Mouse (Mus musculus) Patski (cell line): ENCODE data around the gene Gm17660. TPM values are rescaled to one million over a fixed set of nuclear protein-coding genes. Genes with fewer than 3 reads are reported as not detected.

ENCODE experiments used
- ATAC-seq: fragments of 100-300 bp; one replicate; pipeline ENCODE4 v1.8.0; 2021
- CTCF ChIA-PET: fragments of 350-600 bp; sonication (Branson Sonifier 250); formaldehyde crosslinking; loops from one replicate; lab custom pipeline; 2022; ENCODE audit warnings: inconsistent platforms; lab: Charles Lee
- POLR2A ChIA-PET: fragments of 350-600 bp; sonication (Branson Sonifier 250); formaldehyde crosslinking; loops from one replicate; lab custom pipeline; 2022; ENCODE audit warnings: antibody characterized with exemption, inconsistent platforms; lab: Charles Lee
- DNase-seq: peaks from one replicate; pipeline ENCODE4 v3.0.0-alpha.2; 2011; ENCODE audit warnings: low read depth, low spot score
- H3K27me3 ChIP-seq: fragments of 371-371 bp; one replicate; pipeline ENCODE4 v1.5.1; 2021
- CTCF ChIP-seq: fragments of 100-300 bp; IDR thresholded peaks from one replicate; pipeline ENCODE4 v1.5.1; 2021
- in situ Hi-C: fragments of 300-500 bp; cut with MboI; formaldehyde crosslinking; loops from 3 replicates; pipeline ENCODE4 v1.11.1; 2018; ENCODE audit warnings: low pct_unique_long_range_greater_than_20kb, mixed read lengths
- polyA plus RNA-seq: library from polyadenylated mRNA; unstranded; gene quantifications from one replicate; pipeline ENCODE4 v1.2.3, GENCODE M21; 2021

The Gm17660 gene
- polyA plus RNA-seq, 1 experiment from 2014 or later, result not detected

GRCm38 (mm10) chr5:104080736-104081135 lies 3.3 kb upstream of the Gm17660 start:
- peaks cover 19% of the 10 kb centered on the region for H3K27me3 ChIP-seq
- CTCF ChIA-PET, result no interaction called here
- no peak for ATAC-seq
- POLR2A ChIA-PET, result no interaction called here
- no peak for DNase-seq
- in situ Hi-C loops, result no loop called here
- TF ChIP-seq CTCF, result no peak

DNA sequence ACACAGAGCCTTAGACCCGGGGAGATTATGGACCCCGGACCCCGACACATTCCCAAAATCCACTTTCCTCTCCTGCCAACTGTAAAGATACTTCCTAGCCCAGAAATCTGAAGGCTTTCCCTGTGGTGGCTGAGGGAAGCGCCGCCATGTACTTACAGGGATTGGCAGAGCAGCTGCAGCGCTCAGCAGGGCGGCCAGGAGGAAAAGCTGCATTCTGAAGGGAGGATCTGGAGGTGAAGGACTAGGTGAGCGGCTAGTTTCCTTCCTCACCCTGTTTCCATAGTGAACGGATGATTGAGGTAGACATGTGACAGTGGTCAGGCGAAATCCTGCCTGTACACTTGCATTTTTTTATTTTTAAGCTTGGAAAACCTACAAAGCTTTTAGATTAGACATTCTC lies 1.0 kb downstream of the Gm17660 start:
- in situ Hi-C loops, result no loop called here
- DNase-seq (no peak), ATAC-seq (no peak)
- peaks cover 28% of the 10 kb centered on the region for H3K27me3 ChIP-seq
- TF ChIP-seq CTCF, result no peak
- POLR2A ChIA-PET, result interaction anchor here (1.1 kb wide), 1 partner anchor 9 kb away, joined by 3 read pairs; no protein-coding TSS in a partner anchor
- CTCF ChIA-PET, result interaction anchor here (0.7 to 4.7 kb wide), 9 partner anchors 11 to 82 kb away, joined by 3 to 38 read pairs (median 4); no protein-coding TSS in a partner anchor

- peaks cover 24% of the 10 kb centered on the region for H3K27me3 ChIP-seq
- ChIA-PET CTCF (interaction anchor here (0.6 to 4.7 kb wide), 27 partner anchors 8 to 1601 kb away, joined by 3 to 38 read pairs (median 4); no protein-coding TSS in a partner anchor), POLR2A (no interaction called here)
- DNase-seq (no peak), ATAC-seq (no peak)
- in situ Hi-C loops, result no loop called here
- TF ChIP-seq CTCF, result peak; percentile 83
Observed at GRCm38 (mm10) chr5:104074388-104074787, 3.0 kb downstream of the Gm17660 start.

- TF ChIP-seq CTCF, result no peak
- DNase-seq (no peak), ATAC-seq (no peak)
- in situ Hi-C loops, result no loop called here
- H3K27me3 ChIP-seq, result peaks cover 24% of the 10 kb centered on the region
- ChIA-PET CTCF (interaction anchor here (0.8 to 4.7 kb wide), 21 partner anchors 9 to 146 kb away, joined by 3 to 38 read pairs (median 6); no protein-coding TSS in a partner anchor), POLR2A (interaction anchor here (0.6 kb wide), 1 partner anchor 14 kb away, joined by 4 read pairs; no protein-coding TSS in a partner anchor)
Observed at GRCm38 (mm10) chr5:104073602-104074001, 3.8 kb downstream of the Gm17660 start.

- ATAC-seq, result no peak
- ChIA-PET POLR2A (no interaction called here), CTCF (interaction anchor here (1.4 to 4.7 kb wide), 2 partner anchors 24 to 73 kb away, joined by 3 to 38 read pairs; no protein-coding TSS in a partner anchor)
- in situ Hi-C loops, result no loop called here
- no peak for TF ChIP-seq CTCF
- no peak for DNase-seq
- H3K27me3 ChIP-seq, result peaks cover 17% of the 10 kb centered on the region
Observed at GRCm38 (mm10) chr5:104072272-104072886, 5.0 kb downstream of the Gm17660 start.

DNA sequence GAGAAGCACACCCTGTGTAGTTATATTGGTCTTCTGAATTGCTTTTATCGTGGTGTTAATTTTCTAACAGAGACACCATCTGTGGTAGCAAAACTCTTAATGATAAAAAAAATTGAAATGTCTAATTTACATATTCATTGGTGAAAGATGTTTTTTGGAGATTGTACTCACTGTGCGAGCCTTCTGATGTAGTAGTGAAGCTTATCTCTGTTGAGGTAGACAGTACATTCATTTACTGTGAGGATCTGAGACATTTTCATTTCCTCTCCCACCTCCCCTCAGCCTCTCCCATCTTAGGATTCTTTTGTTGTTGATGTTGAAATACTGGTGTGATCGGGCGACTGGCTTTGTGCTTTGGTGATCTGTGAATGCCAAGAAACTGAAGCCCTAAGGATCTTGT lies 6.4 kb downstream of the Gm17660 start:
- no peak for ATAC-seq
- ChIA-PET CTCF (no interaction called here), POLR2A (no interaction called here)
- no peak for TF ChIP-seq CTCF
- H3K27me3 ChIP-seq, result peaks cover 13% of the 10 kb centered on the region
- DNase-seq, result no peak
- in situ Hi-C loops, result no loop called here

DNA sequence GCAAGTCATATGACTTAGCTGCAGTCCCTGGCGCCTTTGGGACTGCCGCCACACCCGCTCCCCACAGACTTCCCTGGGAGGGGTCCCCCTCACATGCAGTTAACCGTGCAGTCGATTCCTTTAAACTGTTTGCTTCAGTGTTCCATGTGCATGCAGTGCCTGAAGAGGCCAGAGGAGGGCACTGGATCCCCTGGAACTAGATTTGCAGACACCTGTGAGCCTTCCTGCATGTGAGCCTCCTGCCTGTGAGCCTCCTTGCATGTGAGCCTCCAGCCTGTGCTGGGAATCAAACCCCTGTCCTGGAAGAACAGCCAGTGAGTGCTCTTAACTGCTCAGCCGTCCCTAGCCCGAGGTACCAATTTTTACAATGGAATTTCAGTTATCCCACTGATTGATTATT lies 8.7 kb downstream of the Gm17660 start:
- in situ Hi-C loops, result no loop called here
- ChIA-PET CTCF (no interaction called here), POLR2A (no interaction called here)
- peak; percentile 61 for TF ChIP-seq CTCF
- no peak for ATAC-seq
- DNase-seq, result no peak
- no peaks in the 10 kb centered on the region for H3K27me3 ChIP-seq

DNA sequence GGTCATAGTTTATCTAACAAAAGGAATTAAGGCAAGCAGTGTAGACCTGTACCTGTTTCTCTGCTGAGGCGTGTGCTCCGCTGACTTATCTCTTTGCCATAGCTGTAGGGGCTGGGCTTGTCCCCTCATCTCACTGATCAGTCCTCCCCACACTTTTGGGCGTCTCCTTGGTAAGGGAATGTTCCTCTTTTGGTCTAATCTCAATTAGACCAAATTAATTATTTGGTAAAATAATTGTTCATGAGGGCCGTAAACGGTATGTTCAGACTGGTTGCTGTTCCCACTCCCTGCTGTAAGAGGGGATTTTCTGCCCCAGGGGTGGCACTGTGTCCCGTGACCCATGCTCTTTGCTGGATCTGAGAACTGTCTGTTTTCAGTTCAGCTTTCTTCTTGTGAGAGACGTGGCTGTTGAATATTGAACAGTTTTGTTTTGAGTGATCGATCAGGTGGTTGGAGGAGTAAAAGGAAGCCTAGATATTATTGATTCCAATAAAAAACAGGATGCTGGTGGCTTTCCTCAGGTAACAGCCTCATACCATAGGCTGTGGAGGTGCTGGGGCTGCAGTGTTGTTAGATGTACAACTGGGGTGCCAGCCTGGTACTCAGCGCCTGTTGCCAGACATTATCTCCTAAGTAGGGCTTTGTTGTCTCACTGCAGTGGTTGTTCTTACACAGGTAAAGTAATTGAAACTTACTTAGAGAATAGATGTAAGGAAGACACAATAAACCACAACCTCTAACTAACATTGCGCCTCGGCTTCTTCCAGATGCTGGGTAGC lies 14.4 kb downstream of the Gm17660 start:
- ChIA-PET CTCF (interaction anchor here (2.6 to 3.7 kb wide), 2 partner anchors 11 kb away, joined by 15 to 25 read pairs; no protein-coding TSS in a partner anchor), POLR2A (no interaction called here)
- in situ Hi-C loops, result no loop called here
- ATAC-seq, result no peak
- no peak for TF ChIP-seq CTCF
- no peaks in the 10 kb centered on the region for H3K27me3 ChIP-seq
- DNase-seq, result no peak

- no peak for TF ChIP-seq CTCF
- no peaks in the 10 kb centered on the region for H3K27me3 ChIP-seq
- POLR2A ChIA-PET, result no interaction called here
- in situ Hi-C loops, result no loop called here
- ATAC-seq, result no peak
- CTCF ChIA-PET, result interaction anchor here (3.7 kb wide), 1 partner anchor 12 kb away, joined by 25 read pairs; no protein-coding TSS in a partner anchor
- DNase-seq, result no peak
Observed at GRCm38 (mm10) chr5:104061936-104062772, 15.3 kb downstream of the Gm17660 start.

- TF ChIP-seq CTCF, result no peak
- ChIA-PET CTCF (interaction anchor here (0.7 to 3.7 kb wide), 4 partner anchors 14 to 60 kb away, joined by 3 to 25 read pairs (median 4); no protein-coding TSS in a partner anchor), POLR2A (interaction anchor here (0.7 kb wide), 1 partner anchor 469 kb away, joined by 3 read pairs; no protein-coding TSS in a partner anchor)
- in situ Hi-C loops, result no loop called here
- H3K27me3 ChIP-seq, result no peaks in the 10 kb centered on the region
- ATAC-seq (no peak), DNase-seq (no peak)
Observed at GRCm38 (mm10) chr5:104060429-104060828, 17.0 kb downstream of the Gm17660 start.
